Mouse (Mus musculus) limb, embryonic 15.5 days (tissue): ENCODE measurements around the gene Nccrp1. TPM values are rescaled to one million over a fixed set of nuclear protein-coding genes. Genes with fewer than 3 reads are reported as not detected.

ENCODE experiments used
- ATAC-seq: fragments of 200-750 bp; cut with Nextera tagmentation; 2 replicates; pipeline ENCODE4 v1.8.0; 2017; ENCODE audit warnings: low read depth, moderate TSS enrichment; ENCODE audit not compliant: insufficient number of reproducible peaks, low FRiP score, low TSS enrichment
- H3K27ac ChIP-seq: fragments of 300-500 bp; sonication (generic); 2 replicates; pipeline ENCODE4 v1.5.1; 2015; ENCODE audit warnings: moderate library complexity, mild to moderate bottlenecking, inconsistent platforms
- H3K27me3 ChIP-seq: fragments of 300-500 bp; sonication (generic); 2 replicates; pipeline ENCODE4 v1.6.1; 2015; ENCODE audit warnings: inconsistent platforms
- H3K36me3 ChIP-seq: fragments of 300-500 bp; sonication (generic); 2 replicates; pipeline ENCODE4 v1.6.1; 2015; ENCODE audit warnings: inconsistent platforms
- H3K4me1 ChIP-seq: fragments of 300-500 bp; sonication (generic); 2 replicates; pipeline ENCODE4 v1.6.1; 2015; ENCODE audit warnings: inconsistent platforms
- H3K4me2 ChIP-seq: fragments of 300-500 bp; sonication (generic); 2 replicates; pipeline ENCODE4 v1.6.1; 2015; ENCODE audit warnings: mild to moderate bottlenecking, inconsistent platforms
- H3K4me3 ChIP-seq: fragments of 300-500 bp; sonication (generic); 2 replicates; pipeline ENCODE4 v1.5.1; 2015; ENCODE audit warnings: mild to moderate bottlenecking, inconsistent platforms
- H3K9ac ChIP-seq: fragments of 300-500 bp; sonication (generic); 2 replicates; pipeline ENCODE4 v1.6.1; 2015; ENCODE audit warnings: inconsistent platforms
- H3K9me3 ChIP-seq: fragments of 300-500 bp; sonication (generic); 2 replicates; pipeline ENCODE4 v1.6.1; 2016; ENCODE audit warnings: inconsistent platforms
- WGBS: fragments of 180-500 bp; shearing (Covaris S2); methylation state at CpG from one replicate; pipeline ENCODE4 v1.1.7; 2015; 5-methylcytosine and 5-hydroxymethylcytosine counted together
- microRNA-seq: library from miRNA; unstranded; fragments of <30 nt; microRNA quantifications from one replicate; pipeline ENCODE4, GENCODE M21; 2016
- polyA plus RNA-seq: library from polyadenylated mRNA; unstranded; fragments of >200 nt; fragmentation: Nextera tagmentation; extraction: Ambion mirVana; gene quantifications from 2 replicates; pipeline ENCODE4 v1.2.1, GENCODE M21; 2015

The Nccrp1 gene
- polyA plus RNA-seq, 1 experiment from 2014 or later, result 1.6 TPM

GRCm38 (mm10) chr7:28495426-28495825, 51.6 kb downstream of the Nccrp1 start:
- no peak overlapping the region for H3K4me2 ChIP-seq
- no peak overlapping the region for H3K4me3 ChIP-seq
- H3K27ac ChIP-seq, result no peak overlapping the region
- H3K36me3 ChIP-seq, result no peaks in the 10 kb centered on the region
- H3K27me3 ChIP-seq, result no peaks in the 10 kb centered on the region
- peaks cover 5% of the 10 kb centered on the region; the same call in 1 of the 2 replicates for H3K4me1 ChIP-seq
- no peaks in the 10 kb centered on the region for H3K9me3 ChIP-seq
- ATAC-seq, result no peak
- 73% methylated on average over 11 of the region's 11 CpGs for WGBS
- H3K9ac ChIP-seq, result no peak overlapping the region

Small RNA genes lying within 50 kb of the gene (microRNA-seq; reads per million reads assigned to microRNA genes)
- not detected for gene Mir7049

Other genes with a start within 250 kb of the Nccrp1 start
- 0.35 and 0.53 TPM in 2 replicates for gene Dll3, start 245.0 kb downstream of the Nccrp1 start, polyA plus RNA-seq
- 115 and 126 TPM in 2 replicates for gene Timm50, start 235.2 kb downstream of the Nccrp1 start, polyA plus RNA-seq
- 95.3 and 98.0 TPM in 2 replicates for gene Supt5, start 208.5 kb downstream of the Nccrp1 start, polyA plus RNA-seq
- 822 and 1,022 TPM in 2 replicates for gene Rps16, start 196.6 kb downstream of the Nccrp1 start, polyA plus RNA-seq
- 54.4 and 54.8 TPM in 2 replicates for gene Plekhg2, start 174.7 kb downstream of the Nccrp1 start, polyA plus RNA-seq
- 22.8 and 26.0 TPM in 2 replicates for gene Zfp36, start 167.0 kb downstream of the Nccrp1 start, polyA plus RNA-seq
- gene Med29, start 154.5 kb downstream of the Nccrp1 start, polyA plus RNA-seq, result 44.8 and 45.1 TPM in 2 replicates
- 67.6 and 73.4 TPM in 2 replicates for gene Paf1, start 154.3 kb downstream of the Nccrp1 start, polyA plus RNA-seq
- 18.1 and 19.3 TPM in 2 replicates for gene Gmfg, start 109.8 kb downstream of the Nccrp1 start, polyA plus RNA-seq
- 3.1 and 3.5 TPM in 2 replicates for gene Lrfn1, start 95.3 kb downstream of the Nccrp1 start, polyA plus RNA-seq
- gene Ifnl2, start 36.8 kb downstream of the Nccrp1 start, polyA plus RNA-seq, result not detected in 2 replicates
- not detected in 2 replicates for gene Ifnl3, start 24.4 kb downstream of the Nccrp1 start, polyA plus RNA-seq
- not detected in 2 replicates for gene Sycn, start 6.4 kb downstream of the Nccrp1 start, polyA plus RNA-seq
- 26.3 and 28.3 TPM in 2 replicates for gene Samd4b, start 50.9 kb upstream of the Nccrp1 start, polyA plus RNA-seq
- gene Pak4, start 50.9 kb upstream of the Nccrp1 start, polyA plus RNA-seq, result 33.7 and 34.9 TPM in 2 replicates
- gene Acp7, start 84.1 kb upstream of the Nccrp1 start, polyA plus RNA-seq, result 1.8 and 1.9 TPM in 2 replicates
- gene Fbxo27, start 145.6 kb upstream of the Nccrp1 start, polyA plus RNA-seq, result 6.2 and 7.2 TPM in 2 replicates
- 27.2 and 37.3 TPM in 2 replicates for gene Fbxo17, start 169.6 kb upstream of the Nccrp1 start, polyA plus RNA-seq
- 112 and 125 TPM in 2 replicates for gene Mrps12, start 194.6 kb upstream of the Nccrp1 start, polyA plus RNA-seq
- gene Sars2, start 194.7 kb upstream of the Nccrp1 start, polyA plus RNA-seq, result 20.1 and 24.1 TPM in 2 replicates
- 0.82 and 1.9 TPM in 2 replicates for gene Ccer2, start 208.9 kb upstream of the Nccrp1 start, polyA plus RNA-seq
- gene Sirt2, start 219.5 kb upstream of the Nccrp1 start, polyA plus RNA-seq, result 79.8 and 96.9 TPM in 2 replicates
- 41.5 and 49.2 TPM in 2 replicates for gene Nfkbib, start 220.3 kb upstream of the Nccrp1 start, polyA plus RNA-seq
- 4.7 and 5.6 TPM in 2 replicates for gene Rinl, start 241.7 kb upstream of the Nccrp1 start, polyA plus RNA-seq